Mouse (Mus musculus): ENCODE data around the gene Gm28041.
"Not testable (repeated sequence)": the region's sequence is repeated elsewhere in the genome, so short reads cannot be mapped to it uniquely, and the experiment has no call there.

Gm28041 gene

DNA sequence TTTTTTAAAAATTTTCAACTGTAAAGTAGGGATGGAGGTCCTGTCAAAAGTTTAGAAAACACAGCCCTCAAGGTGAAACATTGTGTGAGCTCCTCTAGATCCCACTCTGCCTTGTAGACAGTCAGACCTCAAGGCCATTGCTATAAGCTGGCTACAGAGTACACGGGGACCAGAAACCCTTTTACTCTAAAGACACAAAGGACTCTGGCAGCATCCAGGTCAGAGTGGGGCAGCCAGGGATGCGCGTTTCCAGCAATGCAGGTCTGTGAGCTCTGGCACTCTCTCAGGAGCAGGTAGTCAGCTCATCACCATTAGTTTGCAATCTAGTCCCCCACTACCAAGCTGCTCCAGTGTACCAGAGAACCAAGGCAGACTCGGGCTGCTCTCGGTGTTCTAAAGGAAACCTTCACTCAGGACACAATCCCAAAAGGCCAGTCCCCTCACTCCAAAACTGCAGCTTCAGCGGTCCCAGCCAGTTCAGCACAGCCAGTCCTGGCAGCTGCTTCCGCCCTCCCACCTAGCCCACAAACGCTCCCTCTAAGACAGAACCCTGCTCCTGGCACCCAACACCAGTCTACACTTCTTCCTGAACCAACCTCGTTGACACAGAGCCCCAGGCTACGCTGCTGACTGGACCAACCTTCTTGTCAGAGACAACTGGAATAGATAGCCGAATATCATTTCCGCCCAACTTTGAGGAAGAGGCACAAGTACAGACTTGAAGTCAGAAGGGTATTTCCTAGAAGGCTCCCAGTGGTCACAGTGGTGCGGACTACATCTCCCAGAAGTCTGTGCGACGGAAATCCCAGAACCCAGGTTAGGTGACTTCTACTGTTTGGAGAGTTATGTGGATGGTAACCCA, at the start of gene Gm28041, which contains the start of gene Zfp456:
Gene Gm28041, minus strand, starts transcription at position 684 of the 862 bp plus-strand sequence.
Gene Zfp456, minus strand, starts transcription at position 761 of the 862 bp plus-strand sequence.
- peak; percentile 72 for DNase-seq (ENCODE audit: low spot score)

DNA sequence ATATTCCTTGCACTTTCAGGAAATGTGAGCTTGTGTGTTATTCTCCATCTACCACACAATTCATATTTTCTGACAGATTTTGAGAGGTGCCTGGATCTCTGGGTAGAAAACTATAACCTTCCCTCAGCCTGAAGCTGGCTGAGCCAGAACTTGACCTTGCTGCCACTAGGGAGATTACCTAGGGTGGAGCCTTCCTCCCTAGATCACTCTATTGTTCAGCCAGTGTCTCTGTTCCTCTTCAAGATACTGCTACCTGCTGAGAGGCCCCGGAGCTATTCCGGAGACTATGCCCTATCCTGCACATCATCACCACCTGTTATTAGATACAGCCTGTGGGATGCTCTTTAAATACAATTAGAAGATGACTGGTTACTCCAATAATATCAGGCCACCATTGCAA, 47.0 kb upstream of the Gm28041 start:
- not testable (repeated sequence) for DNase-seq (ENCODE audit: low spot score)

DNA sequence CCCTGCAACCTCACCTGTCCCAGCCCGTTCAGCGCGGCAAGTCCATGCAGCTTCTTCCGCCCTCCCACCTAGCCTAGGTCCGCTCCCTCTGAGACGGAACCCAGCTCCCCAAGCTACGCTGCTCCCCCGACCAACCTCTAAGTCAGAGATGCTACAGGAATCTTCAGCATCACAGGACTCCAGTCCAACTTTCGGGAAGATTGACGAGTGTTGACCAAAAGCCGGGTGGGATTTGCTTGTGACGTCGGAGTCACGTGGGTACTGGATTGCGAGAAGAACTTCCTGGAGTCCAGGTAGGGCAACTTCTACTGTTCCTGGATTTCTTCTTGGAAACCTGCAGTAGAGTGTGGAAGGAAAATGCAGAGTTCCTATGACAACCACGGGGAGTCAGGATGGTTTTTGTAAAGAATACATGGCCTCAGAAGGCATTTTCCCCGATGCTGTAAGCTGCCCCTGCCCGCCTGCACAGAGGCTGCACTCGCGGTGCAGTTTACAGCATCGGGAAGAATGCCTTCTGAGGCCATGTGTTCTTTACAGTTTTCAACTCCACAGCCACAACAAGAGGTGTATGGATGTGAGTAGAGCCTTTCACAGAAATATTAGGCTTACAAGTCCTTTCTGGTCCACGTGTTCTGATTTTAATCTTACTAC, 45.8 kb upstream of the Gm28041 start, which contains the start of gene Zfp459:
Gene Zfp459, minus strand, starts transcription at position 212 of the 651 bp plus-strand sequence.
- peak; percentile 77 for DNase-seq (ENCODE audit: low spot score)

DNA sequence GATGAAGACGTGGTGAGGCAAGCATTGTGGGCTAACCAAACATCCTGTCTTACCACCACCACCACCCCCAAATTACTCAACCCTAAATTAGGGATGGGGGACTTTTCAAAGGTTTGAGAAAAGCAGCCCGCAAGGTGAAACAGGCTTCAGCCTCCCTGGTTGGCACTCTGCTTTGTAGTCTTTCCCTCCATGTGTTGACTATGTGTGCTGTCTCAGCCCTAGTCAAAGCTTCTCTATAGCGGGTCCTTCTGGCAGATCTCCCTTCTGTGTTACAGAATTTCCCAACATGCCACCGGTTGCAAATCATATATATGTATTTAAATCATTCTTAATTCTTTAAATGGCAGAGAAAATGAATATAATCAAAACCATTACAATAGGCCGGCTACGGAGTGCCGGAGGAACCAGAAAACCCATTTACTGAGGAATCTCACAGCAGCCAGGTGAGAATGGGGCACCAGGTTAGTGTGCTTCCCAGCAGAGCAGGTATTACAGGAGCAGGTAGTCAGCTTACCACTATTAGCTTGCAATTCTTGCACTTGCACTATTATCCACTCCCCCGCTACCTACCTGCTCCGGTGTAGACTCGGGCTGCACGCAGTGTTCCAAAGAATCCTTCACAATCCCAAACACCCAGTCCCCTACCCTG, 45.1 kb upstream of the Gm28041 start:
- no peak for DNase-seq (ENCODE audit: low spot score)

DNA sequence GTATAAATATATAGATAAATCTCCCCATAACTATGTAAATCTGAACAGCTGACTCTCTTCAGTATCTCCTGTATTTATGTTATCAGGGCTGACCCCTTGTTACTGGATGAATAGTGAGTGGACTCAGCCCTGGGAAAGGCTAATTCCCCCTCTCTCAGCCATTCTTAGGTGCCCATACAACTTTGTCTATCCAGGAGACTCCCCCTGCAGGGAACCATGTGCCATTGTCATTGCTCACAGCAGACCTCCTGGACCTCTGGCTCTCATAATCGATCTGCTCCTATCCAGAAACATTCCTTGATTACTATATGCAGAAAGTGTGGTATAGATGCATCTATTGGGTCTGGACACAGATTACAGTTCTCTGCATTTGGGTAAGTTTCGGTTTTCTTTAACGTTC, 41.3 kb upstream of the Gm28041 start:
- no peak for DNase-seq (ENCODE audit: low spot score)

DNA sequence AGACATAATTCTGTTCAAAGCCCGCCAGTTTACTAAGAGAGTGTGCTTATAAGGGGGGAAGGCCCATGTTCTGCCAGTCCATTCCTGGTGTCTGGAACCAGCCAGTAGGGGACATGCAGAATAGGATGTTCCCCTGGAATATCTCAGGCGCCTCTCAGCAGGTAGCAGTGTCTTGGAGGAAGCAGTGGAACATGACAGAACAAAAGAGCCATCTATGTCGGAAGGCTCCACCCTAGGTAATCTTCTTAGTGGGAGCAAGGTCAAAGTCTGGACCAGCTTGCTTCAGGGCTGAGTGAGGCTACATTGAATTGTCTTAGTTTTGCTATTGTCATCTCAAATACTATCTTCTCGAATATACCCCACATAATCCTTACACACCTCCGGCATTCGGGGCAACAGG, 40.2 kb upstream of the Gm28041 start:
- no peak for DNase-seq (ENCODE audit: low spot score)

DNA sequence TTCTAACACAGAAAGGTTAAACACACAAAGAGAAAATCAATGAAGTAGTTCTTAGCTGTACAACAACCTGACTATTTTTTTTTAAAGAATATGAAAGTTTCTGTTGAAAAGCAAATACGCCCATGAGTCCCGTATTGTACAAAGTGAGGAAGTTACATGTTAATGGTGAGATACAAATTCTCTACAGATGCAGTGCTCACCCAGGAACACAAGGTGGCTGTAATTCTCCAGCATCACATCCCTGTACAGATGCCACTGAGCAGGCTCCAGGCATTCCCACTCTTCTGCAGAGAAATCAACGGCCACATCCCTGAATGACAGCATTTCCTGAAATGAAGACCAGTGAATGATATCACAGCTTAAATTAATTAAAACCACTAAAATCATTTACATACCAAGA, 38.1 kb upstream of the Gm28041 start:
- not testable (repeated sequence) for DNase-seq (ENCODE audit: low spot score)

DNA sequence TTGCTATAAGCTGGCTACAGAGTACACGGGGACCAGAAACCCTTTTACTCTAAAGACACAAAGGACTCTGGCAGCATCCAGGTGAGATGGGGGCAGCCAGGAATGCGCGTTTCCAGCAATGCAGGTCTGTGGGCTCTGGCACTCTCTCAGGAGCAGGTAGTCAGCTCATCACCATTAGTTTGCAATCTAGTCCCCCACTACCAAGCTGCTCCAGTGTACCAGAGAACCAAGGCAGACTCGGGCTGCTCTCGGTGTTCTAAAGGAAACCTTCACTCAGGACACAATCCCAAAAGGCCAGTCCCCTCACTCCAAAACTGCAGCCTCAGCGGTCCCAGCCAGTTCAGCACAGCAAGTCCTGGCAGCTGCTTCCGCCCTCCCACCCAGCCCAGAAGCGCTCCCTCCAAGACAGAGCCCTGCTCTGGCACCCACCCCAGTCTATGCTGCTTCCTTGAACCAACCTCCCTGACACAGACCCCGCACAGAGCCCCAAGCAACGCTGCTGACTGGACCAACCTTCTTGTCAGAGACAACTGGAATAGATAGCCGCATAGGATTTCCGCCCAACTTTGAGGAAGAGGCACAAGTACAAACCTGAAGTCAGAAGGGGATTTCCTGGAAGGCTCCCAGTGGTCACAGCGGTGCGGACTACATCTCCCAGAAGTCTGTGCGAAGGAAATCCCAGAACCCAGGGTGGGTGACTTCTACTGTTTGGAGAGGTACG, 23.8 kb upstream of the Gm28041 start, which contains the start of gene Zfp429:
Gene Zfp429, minus strand, starts transcription at position 637 of the 721 bp plus-strand sequence.
- DNase-seq (ENCODE audit: low spot score), result peak; percentile 64

DNA sequence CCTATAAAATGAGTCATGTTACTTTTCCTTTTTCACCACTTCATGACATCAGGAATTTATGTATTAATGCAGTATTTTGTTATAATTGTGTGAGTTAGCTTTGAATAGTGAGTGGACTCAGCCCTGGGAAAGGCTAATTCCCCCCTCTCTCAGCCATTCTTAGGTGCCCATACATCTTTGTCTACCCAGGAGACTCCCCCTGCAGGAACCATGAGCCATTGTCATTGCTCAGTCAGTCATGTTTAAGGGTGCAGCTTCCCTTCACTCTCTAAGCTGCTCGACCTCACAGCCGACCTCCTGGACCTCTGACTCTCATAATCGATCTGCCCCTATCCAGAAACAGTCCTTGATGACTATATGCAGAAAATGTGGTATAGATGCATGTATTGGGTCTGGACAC, 722 bp upstream of the Gm28041 start:
- DNase-seq (ENCODE audit: low spot score), result peak; percentile 10

DNA sequence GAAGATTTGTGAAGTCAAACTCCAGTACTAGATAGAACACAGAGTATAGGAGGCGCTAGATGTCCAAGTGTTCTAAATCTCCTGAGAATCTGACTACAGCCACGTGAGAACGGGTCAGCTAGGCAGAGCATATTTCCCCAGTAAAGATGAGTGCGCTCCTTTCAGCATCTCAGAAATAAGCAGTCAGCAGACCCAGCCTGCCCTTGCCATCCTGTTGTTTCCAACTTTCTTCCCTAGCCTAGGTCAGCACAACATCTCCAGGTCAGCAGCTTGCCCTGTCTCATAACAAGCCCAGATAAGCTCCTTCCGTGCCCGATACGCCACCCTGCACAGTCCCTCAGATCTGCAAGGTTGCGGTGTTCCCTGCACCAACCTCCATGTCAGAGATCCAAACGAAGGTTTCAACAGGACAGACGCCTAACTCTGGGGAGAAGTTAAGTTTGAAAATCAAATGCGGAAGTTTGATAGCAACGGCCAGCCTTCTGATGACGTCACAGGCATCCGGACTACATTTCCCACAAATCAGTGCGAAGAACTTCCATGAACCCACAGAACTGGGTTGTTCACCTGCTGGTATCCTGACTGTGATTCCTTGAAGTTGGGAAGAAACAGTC, 15.3 kb downstream of the Gm28041 start, which contains the start of the genes Gm28044 and Zfp953:
Gene Gm28044, minus strand, starts transcription at position 406 of the 614 bp plus-strand sequence.
Gene Zfp953, minus strand, starts transcription at position 475 of the 614 bp plus-strand sequence.
- peak; percentile 93 for DNase-seq (ENCODE audit: low spot score)

DNA sequence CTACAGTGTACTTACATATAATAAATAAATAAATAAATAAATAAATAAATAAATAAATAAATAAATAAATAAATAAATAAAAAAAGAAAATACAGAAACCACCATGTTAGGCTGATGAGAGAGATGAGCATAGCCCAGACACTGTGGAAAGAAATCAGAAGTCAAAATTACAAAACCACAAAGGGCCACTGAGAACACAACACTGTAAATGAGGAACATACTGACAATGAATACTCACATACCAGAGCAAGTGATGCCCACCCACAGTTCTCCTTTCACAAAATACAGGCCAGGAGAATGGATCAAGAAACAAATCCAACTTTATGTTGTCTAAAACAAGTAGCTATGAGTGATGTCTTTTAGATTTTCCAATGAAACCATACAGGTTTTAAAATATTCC, 23.7 kb downstream of the Gm28041 start:
- no peak for DNase-seq (ENCODE audit: low spot score)

DNA sequence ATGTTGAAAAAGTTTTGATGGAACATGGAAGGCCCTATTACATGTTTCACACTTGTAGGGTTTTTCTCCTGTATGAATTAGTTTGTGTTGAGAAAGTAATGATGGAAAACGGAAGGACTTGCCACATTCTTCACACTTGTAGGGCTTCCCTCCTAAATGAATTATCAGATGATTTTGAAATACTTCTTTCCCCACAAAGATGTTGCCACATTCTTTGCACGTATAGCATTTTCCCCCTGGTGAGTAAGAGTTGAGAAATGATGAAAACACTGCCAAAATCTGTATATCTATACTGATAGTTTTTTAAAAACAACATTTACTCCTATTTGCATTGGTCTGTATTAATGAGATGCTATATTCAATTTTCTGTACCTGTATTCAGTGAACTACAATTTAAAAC, 32.1 kb downstream of the Gm28041 start:
- DNase-seq (ENCODE audit: low spot score), result no peak

DNA sequence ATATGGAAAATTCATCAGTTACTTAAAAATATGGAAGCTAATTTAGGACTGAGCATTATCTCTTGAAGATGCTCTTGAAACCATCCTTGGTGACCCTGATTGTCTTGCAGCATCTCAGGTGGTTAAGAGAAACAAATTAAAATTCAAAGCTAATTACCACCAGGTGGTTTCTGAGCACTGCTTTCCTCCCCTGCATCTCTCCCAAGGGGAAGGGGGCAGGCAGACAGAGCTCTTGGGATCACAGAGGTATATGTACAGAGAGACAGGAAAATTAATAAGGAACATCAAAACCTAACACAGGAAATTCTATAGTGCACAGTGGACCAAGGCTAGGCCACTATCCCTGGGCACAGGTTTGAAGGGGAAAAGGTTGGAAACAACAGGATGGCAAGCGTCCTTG, 42.7 kb downstream of the Gm28041 start:
- no peak for DNase-seq (ENCODE audit: low spot score)

DNA sequence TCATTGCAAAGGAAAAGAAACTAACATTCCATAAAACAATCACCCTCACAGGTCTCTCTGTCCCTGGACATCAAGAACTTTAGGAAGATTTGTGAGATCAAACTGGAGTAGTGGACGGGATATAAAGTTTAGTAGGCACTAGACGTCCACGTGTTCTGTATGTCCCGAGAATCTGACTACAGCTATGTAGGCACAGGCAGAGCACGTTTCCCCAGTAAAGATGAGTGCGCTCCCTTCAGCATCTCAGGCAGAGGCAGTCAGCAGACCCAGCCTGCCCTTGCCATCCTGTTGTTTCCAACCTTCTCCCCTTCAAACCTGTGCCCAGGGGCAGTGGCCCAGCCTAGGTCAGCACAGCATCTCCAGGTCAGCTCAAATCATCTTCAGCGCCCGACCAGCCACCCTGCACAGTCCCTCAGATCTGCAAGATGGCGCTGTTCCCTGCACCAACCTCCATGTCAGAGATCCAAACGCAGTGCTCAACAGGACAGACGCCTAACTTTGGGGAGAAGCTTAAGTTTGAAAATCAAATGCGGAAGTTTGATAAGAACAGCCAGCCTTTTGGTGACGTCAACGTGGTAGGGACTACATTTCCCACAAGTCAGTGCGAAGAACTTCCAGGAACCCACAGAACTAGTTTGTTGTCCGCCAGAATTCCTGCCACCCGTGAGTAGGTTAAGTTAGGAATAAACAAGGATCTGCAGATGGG, 43.4 kb downstream of the Gm28041 start, which contains the start of gene Zfp595:
Gene Zfp595, minus strand, starts transcription at position 552 of the 706 bp plus-strand sequence.
- DNase-seq (ENCODE audit: low spot score), result peak; percentile 81

DNA sequence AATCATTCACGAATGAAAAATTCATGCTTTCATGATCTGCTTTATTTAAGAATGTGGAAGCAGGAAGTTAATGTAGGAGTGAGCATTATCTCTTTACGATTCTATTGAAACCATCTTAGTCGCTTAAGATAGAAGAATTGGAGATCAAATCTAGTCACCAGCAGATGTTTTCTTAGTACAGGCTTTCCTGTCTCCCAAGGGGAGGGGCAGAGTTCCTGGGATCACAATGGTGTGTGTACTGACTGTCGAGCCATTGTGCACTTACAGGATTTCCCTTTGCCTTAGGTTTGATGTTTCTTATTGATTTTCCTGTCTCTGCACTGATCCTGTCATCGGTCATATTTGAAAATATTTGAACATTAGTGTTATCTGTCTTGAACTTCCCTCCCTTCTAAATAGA, 68.8 kb downstream of the Gm28041 start:
- DNase-seq (ENCODE audit: low spot score), result peak; percentile 39

DNA sequence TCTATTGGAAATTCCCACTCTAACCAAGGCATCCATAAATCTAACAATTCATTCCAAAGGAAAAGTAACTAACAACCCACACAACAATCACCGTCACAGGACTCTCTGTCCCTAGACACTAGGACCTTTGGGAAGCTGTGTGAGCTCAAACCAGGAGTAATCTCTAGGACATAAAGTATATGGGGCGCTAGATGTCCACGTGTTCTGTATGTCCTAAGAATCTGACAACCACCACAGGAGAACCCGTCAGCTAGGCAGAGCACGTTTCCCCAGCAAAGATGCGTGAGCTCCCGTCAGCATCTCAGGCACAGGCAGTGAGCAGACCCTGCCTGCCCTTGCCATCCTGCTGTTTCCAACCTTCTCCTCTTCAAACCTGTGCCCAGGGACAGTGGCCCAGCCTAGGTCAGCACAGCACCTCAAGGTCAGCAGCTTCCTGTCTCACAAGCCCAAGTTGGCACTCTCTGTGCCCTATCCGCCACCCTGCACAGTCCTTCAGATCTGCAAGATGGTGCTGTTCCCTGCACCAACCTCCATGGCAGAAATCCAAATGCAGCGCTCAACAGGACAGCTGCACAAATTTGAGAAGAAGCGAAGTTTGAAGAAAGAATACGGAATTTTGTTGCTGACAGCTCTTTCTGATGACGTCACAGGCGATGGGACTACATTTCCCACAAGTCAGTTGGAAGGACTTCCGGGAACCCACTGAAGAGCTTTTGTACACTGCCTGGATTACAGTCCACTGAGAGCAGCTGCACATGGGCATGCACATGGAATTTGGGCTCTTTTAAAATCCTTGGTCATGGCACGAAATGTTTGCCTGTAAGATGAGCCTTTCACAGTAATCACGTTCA, 69.5 kb downstream of the Gm28041 start, which contains the start of gene Zfp457:
Gene Zfp457, minus strand, starts transcription at position 664 of the 851 bp plus-strand sequence.
- peak; percentile 93 for DNase-seq (ENCODE audit: low spot score)
